Mouse (Mus musculus) cerebellum, adult (tissue): ENCODE measurements around the gene Aif1.

ENCODE experiments used
- ATAC-seq: cut with Nextera tagmentation; 2 replicates; pipeline ENCODE4 v1.9.2; 2017; ENCODE audit warnings: mild to moderate bottlenecking, moderate library complexity, mixed read lengths; ENCODE audit not compliant: insufficient number of reproducible peaks, low FRiP score, low TSS enrichment

The Aif1 gene

GRCm38 (mm10) chr17:35175968-35176367 is at the start of gene Aif1:
Gene Aif1 (minus strand): TSS chr17:35176068.
- ATAC-seq, result no peak

GRCm38 (mm10) chr17:35225456-35225855 is 49.6 kb upstream of the Aif1 start:
- no peak for ATAC-seq

DNA sequence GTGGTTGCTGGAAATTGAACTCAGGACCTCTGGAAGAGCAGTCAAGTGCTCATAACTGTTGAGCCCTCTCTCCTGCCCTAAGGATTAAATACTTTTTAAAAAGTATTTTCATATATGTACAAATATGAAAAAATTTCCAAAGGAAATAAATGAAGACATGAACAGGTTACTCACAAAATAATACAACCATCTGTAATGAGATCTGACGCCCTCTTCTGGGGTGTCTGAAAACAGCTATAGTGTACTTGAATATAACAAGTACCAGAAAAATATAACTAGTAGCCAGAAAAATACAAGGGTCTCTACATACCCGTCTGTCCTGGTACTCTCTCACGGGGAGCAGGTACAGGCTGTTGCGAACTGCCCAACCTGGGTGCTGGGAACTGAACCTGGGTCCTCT is 48.8 kb upstream of the Aif1 start:
- no peak for ATAC-seq

DNA sequence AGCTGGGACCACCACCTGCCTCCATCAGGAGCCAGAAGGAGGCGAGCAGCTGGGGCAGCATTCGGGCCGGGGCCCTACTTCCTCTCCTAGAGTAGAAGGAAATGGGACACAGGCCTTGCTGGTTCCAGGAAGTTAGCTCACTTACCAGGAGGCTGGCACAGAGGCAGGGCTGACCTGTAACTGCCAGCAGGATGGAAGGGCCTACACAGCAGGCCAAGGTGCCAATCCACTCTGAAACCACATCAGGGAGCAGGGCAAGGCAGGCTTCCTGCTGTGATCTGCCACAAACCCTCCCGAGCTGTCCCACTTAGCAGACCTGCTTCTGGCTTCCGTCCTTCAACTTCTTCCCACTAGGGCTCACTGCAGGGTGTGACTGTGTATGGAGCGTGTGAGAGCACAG is 46.4 kb upstream of the Aif1 start:
- no peak for ATAC-seq

GRCm38 (mm10) chr17:35220156-35220952 is 44.5 kb upstream of the Aif1 start, which contains the start of gene Gm16181:
Gene Gm16181 (plus strand): TSS chr17:35220834.
- ATAC-seq, result no peak

DNA sequence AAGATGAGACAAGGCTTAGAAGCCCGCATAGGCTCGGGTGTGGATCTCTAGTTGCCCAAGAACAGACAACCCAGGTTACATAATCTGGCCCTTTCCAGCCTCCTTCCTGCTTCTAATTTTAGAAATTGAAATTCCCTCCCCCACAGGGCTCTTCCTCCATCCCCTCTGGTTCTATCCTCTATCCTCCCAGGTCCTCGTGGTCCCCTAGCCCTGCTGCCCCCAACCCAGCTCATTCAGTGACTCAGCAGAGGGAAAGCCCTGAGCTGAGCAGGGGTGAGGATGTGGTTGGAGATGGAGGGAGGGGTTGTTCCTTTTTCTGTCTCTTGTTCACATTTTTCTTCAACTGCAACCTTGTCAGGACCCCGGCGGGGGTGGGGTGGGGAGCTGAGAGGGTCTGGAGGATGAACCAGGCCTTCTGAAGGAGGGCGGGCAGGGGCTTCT is 43.8 kb upstream of the Aif1 start:
- ATAC-seq, result no peak; the same call in 1 of the 2 replicates

GRCm38 (mm10) chr17:35218516-35219193 is 42.8 kb upstream of the Aif1 start:
- ATAC-seq, result no peak

GRCm38 (mm10) chr17:35213071-35213470 is 37.2 kb upstream of the Aif1 start:
- no peak for ATAC-seq

DNA sequence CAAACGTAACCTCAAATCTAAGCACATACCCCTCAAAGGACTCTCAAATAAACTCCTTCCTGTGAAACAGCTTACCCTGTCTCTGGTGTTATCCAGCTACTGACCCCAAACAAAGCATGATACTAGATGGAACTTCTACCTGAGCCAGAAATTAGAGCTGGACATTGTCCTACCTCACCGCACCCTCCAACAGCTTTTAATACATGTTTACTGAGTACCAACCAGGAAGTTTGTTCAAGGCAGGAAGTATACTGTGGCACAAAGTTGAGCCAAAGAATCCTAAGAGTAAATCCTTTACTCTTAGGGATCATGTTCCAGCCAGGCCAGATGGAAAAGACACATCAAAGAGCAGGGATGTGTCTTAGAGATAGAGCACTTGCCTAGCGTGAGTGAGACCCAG is 34.7 kb upstream of the Aif1 start:
- ATAC-seq, result no peak

DNA sequence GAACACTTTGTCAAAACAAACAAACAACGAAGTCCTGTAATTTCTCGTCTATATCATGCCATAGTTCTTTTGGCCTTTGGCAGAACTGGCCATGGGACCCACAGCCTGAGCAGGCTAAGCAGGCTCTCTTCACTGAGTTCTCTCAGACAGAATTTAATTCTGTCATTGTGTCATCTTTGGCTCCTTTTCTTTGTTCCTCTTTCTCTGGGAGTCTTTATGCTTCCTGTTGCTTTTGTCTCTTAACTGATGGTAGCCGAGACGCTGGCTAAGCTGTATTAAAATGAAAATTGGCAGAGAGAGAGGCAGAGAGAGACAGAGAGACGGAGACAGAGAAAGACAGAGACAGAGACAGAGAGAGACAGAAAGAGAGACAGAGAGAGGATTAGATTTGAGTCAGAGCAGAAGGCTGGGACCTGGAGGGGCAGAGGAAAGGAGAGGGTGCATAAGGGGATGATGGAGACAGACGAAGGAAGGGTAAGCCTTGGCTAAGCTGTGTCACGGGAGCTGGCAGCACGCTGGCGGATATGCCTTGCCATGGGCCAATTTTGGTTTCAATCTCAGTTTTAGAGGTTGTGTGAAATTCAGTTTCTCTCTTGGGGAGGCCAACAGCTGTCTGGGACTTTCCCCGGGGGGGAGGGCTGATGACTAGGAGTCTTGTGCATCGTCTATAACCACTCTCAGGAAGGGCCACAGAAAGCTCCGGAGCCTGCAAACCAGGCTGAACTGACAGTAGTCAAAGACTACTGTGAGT is 34.1 kb upstream of the Aif1 start:
- ATAC-seq, result no peak

GRCm38 (mm10) chr17:35205380-35205769 is 29.5 kb upstream of the Aif1 start:
- no peak for ATAC-seq

DNA sequence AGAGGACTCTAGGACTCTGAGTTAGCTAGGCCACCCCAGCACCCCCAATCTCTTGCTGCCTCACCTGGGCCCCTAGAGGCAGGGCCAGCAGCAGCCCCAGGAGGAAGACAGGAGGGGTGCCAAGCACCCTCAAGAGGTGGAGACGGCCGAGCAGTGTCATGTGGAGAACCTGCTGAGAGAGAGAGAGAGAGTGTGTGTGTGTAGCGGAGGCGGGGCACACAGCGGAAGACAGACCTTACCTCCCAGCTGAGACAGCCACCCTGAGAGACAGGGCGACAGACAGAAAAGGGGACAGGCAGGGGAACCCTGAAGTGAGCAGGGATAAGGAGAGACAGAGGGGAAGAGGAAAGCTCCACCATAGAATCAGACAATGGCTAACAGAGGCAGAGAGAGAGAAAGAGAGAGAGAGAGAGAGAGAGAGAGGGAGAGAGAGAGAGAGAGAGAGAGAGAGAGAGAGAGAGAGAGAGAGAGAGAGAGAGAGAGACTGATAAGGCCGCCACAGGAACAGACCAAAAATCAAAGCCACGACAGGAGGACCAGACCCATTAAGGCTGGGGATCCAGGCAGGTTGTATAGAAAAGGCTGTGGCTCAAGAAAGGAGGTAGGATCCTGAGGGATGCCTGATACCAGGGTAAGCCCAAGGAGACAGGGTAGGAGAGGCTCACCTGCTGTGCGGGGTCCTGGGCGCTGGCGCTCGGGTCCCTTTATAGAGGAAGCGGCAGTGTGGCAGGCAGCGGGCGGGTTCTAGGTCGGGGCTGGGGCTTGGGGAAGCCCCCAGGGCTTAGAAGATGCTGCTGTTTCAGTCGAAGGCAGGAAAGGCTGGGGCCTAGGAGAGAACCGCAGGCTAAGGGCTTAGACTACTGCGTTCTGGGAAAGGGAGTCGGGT is 28.9 kb upstream of the Aif1 start, which contains the start of gene Lta:
Gene Lta, minus strand, starts transcription at position 858 of the 886 bp plus-strand sequence.
- ATAC-seq, result no peak

- ATAC-seq, result no peak
These were observed 26.6 kb upstream of the Aif1 start for GRCm38 (mm10) chr17:35202442-35202841.

DNA sequence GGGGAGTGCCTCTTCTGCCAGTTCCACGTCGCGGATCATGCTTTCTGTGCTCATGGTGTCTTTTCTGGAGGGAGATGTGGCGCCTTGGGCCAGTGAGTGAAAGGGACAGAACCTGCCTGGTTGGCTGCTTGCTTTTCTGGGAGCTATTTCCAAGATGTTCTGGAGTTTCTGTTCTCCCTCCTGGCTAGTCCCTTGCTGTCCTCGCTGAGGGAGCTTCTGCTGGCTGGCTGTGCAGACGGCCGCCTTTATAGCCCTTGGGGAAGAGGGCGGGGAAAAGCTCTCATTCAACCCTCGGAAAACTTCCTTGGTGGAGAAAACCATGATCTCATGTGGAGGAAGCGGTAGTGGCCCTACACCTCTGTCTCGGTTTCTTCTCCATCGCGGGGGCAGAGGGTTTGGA is 25.9 kb upstream of the Aif1 start, which contains the start of gene Tnf:
Gene Tnf, minus strand, starts transcription at position 221 of the 400 bp plus-strand sequence.
- no peak for ATAC-seq

DNA sequence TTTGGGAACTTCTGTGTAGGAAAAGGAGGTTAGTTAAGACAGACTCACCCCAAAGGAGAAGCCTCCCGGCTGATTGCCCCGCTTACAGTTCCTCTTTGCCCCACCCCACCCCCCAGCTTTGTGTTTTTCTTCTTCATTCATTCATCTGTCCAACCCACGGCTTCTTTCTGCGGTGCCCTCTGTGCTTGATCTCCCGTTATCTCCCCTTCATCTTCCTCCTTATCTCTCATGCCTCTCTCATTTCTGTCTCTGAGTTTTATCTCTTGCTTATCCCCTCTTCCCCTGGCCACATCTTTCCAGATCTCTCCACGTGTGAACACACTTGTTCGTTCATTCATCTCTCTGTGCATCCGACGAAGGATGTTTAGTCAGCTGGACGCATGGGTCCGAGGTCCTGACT is 25.3 kb upstream of the Aif1 start:
- ATAC-seq, result no peak

DNA sequence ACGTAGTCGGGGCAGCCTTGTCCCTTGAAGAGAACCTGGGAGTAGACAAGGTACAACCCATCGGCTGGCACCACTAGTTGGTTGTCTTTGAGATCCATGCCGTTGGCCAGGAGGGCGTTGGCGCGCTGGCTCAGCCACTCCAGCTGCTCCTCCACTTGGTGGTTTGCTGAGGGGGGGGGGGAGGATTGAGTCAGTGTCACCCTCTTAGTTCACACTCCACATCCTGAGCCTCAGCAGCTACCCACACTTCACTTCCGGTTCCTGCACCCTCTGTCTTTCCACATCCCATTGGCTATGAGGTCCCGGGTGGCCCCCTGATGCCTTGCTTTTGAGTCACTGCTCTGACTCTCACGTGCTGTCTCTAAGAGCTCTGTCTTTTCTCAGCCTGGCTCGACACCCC is 24.5 kb upstream of the Aif1 start:
- ATAC-seq, result no peak

DNA sequence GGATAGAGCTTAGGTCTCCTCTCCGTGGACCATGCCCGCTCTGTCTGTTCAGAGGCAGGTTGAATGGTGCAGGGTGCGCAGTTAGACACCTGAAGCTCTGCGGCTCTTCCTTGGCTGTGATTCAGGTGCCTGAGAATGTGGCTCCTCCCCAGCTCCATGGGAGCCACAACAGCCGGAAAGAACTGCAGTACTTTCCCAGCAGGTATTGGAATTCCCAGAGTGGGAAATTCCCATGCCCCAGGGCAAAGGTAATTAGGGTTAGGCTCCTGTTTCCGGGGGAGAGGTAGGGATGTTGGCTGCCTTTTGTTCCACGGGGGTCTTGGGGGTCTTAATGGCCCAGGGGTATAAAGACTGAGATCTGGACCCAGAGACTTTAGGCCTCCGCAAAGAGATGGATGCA is 23.1 kb upstream of the Aif1 start:
- no peak for ATAC-seq

GRCm38 (mm10) chr17:35198029-35198428 is 22.2 kb upstream of the Aif1 start:
- ATAC-seq, result no peak

DNA sequence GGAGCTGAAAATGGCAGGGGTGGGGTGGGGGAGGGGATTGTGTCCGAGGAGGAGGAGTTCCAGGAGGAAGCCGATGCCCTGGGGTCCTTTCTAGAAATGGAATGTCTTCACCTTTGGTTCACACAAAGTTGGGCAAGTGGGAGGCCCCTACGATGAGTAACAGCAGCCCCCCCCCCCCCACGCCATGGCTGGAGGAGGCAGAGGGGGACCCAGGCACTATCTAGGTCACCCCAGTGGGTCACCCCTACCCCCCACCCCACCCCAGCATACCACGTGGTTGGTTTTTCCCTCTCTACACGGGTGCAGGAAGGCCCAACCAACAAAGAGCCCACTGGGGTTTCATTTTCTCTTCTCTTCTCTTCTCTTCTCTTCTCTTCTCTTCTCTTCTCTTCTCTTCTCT is 21.3 kb upstream of the Aif1 start:
- no peak for ATAC-seq

DNA sequence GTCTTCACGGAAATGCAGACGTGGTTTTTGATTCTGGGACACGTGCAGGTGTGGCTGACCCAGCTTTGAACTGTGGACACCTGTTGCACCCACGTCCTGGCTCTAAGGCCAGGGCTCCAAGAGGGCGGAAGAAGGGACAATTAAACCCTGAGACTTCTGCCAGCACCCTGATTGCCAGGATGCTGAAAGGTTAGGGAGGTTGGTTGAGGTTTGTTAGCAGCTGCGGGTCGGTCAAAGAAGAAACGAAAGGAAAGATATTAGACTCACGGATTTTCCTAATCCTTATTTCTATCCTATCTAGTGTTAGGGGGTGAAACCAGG is 20.4 kb upstream of the Aif1 start:
- ATAC-seq, result no peak
